Comparison of ENCODE assay signal across 21 mouse cellular contexts in genomic region chr11:98582030-98582388, GRCm38 (mm10). TPM values are rescaled to one million over a fixed set of nuclear protein-coding genes. Genes with fewer than 3 reads are reported as not detected.
DNase-seq lines count a peak whose midpoint lies in the region; ATAC-seq lines count a peak whose summit lies in the region.
"Had no signal": no experiment of that assay in that cellular context is flagged by ENCODE, and none has a peak within 500 bp of the region (broad histone marks: within the 10 kb centered on the region; RNA-seq: fewer than 3 reads in every experiment).

No protein-coding gene starts in this region.

- H3K4me3 ChIP-seq in heart, embryonic 10.5 days, result peak overlapping the region; percentile 19
- H3K4me3 ChIP-seq in midbrain, embryonic 10.5 days, result 0 out of 2 replicates have a peak overlapping the region, but pooled peaks have one; percentile 10
- H3K4me3 ChIP-seq in midbrain, embryonic 14.5 days (replicated peaks; ENCODE audit: low read depth, low read length), result no peak overlapping the region
- H3K4me3 ChIP-seq: embryonic facial prominence, embryonic 12.5 days; hindbrain, embryonic 15.5 days had no signal

- no peak overlapping the region for H3K9ac ChIP-seq in midbrain, embryonic 14.5 days (replicated peaks; ENCODE audit: low read length)
- H3K9ac ChIP-seq: embryonic facial prominence, embryonic 12.5 days; hindbrain, embryonic 15.5 days had no signal

- DNase-seq in heart, embryonic 10.5 days (ENCODE audit: low spot score), result no peak
- no peak for DNase-seq in heart, adult 11 months
- no peak for DNase-seq in midbrain, embryonic 10.5 days (ENCODE audit: low spot score)
- no peak for DNase-seq in midbrain, embryonic 14.5 days
- DNase-seq in kidney, adult 8-10 months, result no peak
- DNase-seq in gastrocnemius, postnatal 25 days, result no peak
- DNase-seq: adrenal gland, adult 8-10 months; cerebellum, postnatal 14 days; gastrocnemius, postnatal 10 days; thymus, postnatal 4 days had no signal

- no peak for ATAC-seq in midbrain, embryonic 14.5 days (ENCODE audit: low FRiP score, low TSS enrichment)
- peak; percentile 17 for ATAC-seq in erythroblast, adult 5-6 weeks (replicated peaks; ENCODE audit: low FRiP score, poor library complexity, severe bottlenecking)
- ATAC-seq in megakaryocyte progenitor cell, adult 5-6 weeks (replicated peaks; ENCODE audit: poor library complexity), result peak; percentile 25
- ATAC-seq: forebrain, embryonic 16.5 days had no signal

- H3K4me1 ChIP-seq in heart, embryonic 10.5 days, result peaks cover 70% of the 10 kb centered on the region
- peaks cover 40% of the 10 kb centered on the region for H3K4me1 ChIP-seq in midbrain, embryonic 10.5 days
- H3K4me1 ChIP-seq in midbrain, embryonic 14.5 days (ENCODE audit: control insufficient read depth, insufficient read depth, low read length), result peaks cover 14% of the 10 kb centered on the region

- no peak overlapping the region for H3K4me2 ChIP-seq in midbrain, embryonic 14.5 days (ENCODE audit: low read length)
- H3K4me2 ChIP-seq: embryonic facial prominence, embryonic 12.5 days; hindbrain, embryonic 15.5 days had no signal

- H3K27ac ChIP-seq in heart, embryonic 10.5 days, result peak overlapping the region; percentile 81
- H3K27ac ChIP-seq in midbrain, embryonic 10.5 days (replicated peaks), result peak overlapping the region; percentile 52; the same call in 1 of the 2 replicates
- no peak overlapping the region for H3K27ac ChIP-seq in midbrain, embryonic 14.5 days (replicated peaks; ENCODE audit: low read depth, low read length)
- H3K27ac ChIP-seq: embryonic facial prominence, embryonic 12.5 days; hindbrain, embryonic 15.5 days; macrophage had no signal

- H3K36me3 ChIP-seq in heart, embryonic 10.5 days, result peaks cover 44% of the 10 kb centered on the region
- H3K36me3 ChIP-seq in midbrain, embryonic 10.5 days, result peaks cover 46% of the 10 kb centered on the region
- H3K36me3 ChIP-seq in midbrain, embryonic 14.5 days (ENCODE audit: control insufficient read depth, insufficient read depth, low read length), result peaks cover 34% of the 10 kb centered on the region

- no peaks in the 10 kb centered on the region for H3K9me3 ChIP-seq in heart, embryonic 10.5 days
- no peaks in the 10 kb centered on the region for H3K9me3 ChIP-seq in midbrain, embryonic 10.5 days (replicated peaks)
- H3K9me3 ChIP-seq in midbrain, embryonic 14.5 days (ENCODE audit: control insufficient read depth, low read length), result no peaks in the 10 kb centered on the region
- H3K9me3 ChIP-seq: embryonic facial prominence, embryonic 12.5 days; hindbrain, embryonic 15.5 days had no signal

- no peaks in the 10 kb centered on the region for H3K27me3 ChIP-seq in heart, embryonic 10.5 days (ENCODE audit: insufficient read depth, poor library complexity, severe bottlenecking)
- H3K27me3 ChIP-seq in midbrain, embryonic 10.5 days (ENCODE audit: low read depth, poor library complexity, severe bottlenecking), result no peaks in the 10 kb centered on the region
- no peaks in the 10 kb centered on the region for H3K27me3 ChIP-seq in midbrain, embryonic 14.5 days (ENCODE audit: control insufficient read depth, insufficient read depth, low read length)
- H3K27me3 ChIP-seq: embryonic facial prominence, embryonic 12.5 days; hindbrain, embryonic 15.5 days had no signal

- WGBS in heart, embryonic 10.5 days, result 78% methylated on average over 8 of the region's 8 CpGs
- 77% methylated on average over 8 of the region's 8 CpGs for WGBS in midbrain, embryonic 10.5 days
- 81% methylated on average over 8 of the region's 8 CpGs for WGBS in midbrain, embryonic 14.5 days

RNA-seq across cellular contexts. Expression of gene Ormdl3, which starts 5.2 kb away (rescaled TPM):
- 56.1 and 61.0 TPM in 2 replicates for polyA plus RNA-seq in heart, embryonic 10.5 days (2016; fragmentation: Nextera tagmentation; extraction: Ambion mirVana)
- polyA plus RNA-seq in midbrain, embryonic 10.5 days (2016; fragmentation: Nextera tagmentation; extraction: Ambion mirVana), result 65.8 and 81.0 TPM in 2 replicates
- polyA plus RNA-seq in midbrain, embryonic 14.5 days (2014; fragmentation: Nextera tagmentation; extraction: Ambion mirVana), result 17.1 and 53.4 TPM in 2 replicates
- 20.5 and 31.9 TPM in 2 replicates for total RNA-seq in erythroblast, adult 5-6 weeks (2015; ENCODE audit: low replicate concordance)
- total RNA-seq in erythroblast, adult 5-6 weeks (2017; ENCODE audit: low replicate concordance), result 37.9 and 51.6 TPM in 2 replicates
- 5.5 and 7.7 TPM in 2 replicates for total RNA-seq in megakaryocyte progenitor cell, adult 5-6 weeks (2015)
- 7.2 and 10.6 TPM in 2 replicates for total RNA-seq in megakaryocyte progenitor cell, adult 5-6 weeks (2017)
- total RNA-seq in gastrocnemius, postnatal 25 days (2021), result 10 to 100 TPM; 19.9 to 28.2 TPM

RNA-seq across cellular contexts. Expression of gene Lrrc3c, which starts 16.1 kb away (rescaled TPM):
- polyA plus RNA-seq in heart, embryonic 10.5 days (2016; fragmentation: Nextera tagmentation; extraction: Ambion mirVana), result not detected in 2 replicates
- polyA plus RNA-seq in midbrain, embryonic 10.5 days (2016; fragmentation: Nextera tagmentation; extraction: Ambion mirVana), result not detected in 2 replicates
- not detected in 2 replicates for polyA plus RNA-seq in midbrain, embryonic 14.5 days (2014; fragmentation: Nextera tagmentation; extraction: Ambion mirVana)
- total RNA-seq in erythroblast, adult 5-6 weeks (2015; ENCODE audit: low replicate concordance), result not detected in 2 replicates
- total RNA-seq in erythroblast, adult 5-6 weeks (2017; ENCODE audit: low replicate concordance), result not detected in 2 replicates
- total RNA-seq in megakaryocyte progenitor cell, adult 5-6 weeks (2015), result not detected in 2 replicates
- total RNA-seq in megakaryocyte progenitor cell, adult 5-6 weeks (2017), result not detected in 2 replicates
- total RNA-seq in gastrocnemius, postnatal 25 days (2021), result not detected
- total RNA-seq: adrenal gland, adult 8-10 months; gastrocnemius, postnatal 10 days; left cerebral cortex, adult 8-10 months; liver, adult 2 months had no signal
- polyA plus RNA-seq: embryonic facial prominence, embryonic 12.5 days; forebrain, embryonic 16.5 days; heart, embryonic 16.5 days; hindbrain, embryonic 15.5 days; kidney, embryonic 14.5 days; liver, adult 2 months; macrophage; stomach, embryonic 16.5 days had no signal

RNA-seq across cellular contexts. Expression of gene Zpbp2, which starts 31.1 kb away (rescaled TPM):
- 0.21 and 0.65 TPM in 2 replicates for polyA plus RNA-seq in heart, embryonic 10.5 days (2016; fragmentation: Nextera tagmentation; extraction: Ambion mirVana)
- 0.11 and 0.32 TPM in 2 replicates for polyA plus RNA-seq in midbrain, embryonic 10.5 days (2016; fragmentation: Nextera tagmentation; extraction: Ambion mirVana)
- not detected in 2 replicates for polyA plus RNA-seq in midbrain, embryonic 14.5 days (2014; fragmentation: Nextera tagmentation; extraction: Ambion mirVana)
- total RNA-seq in erythroblast, adult 5-6 weeks (2015; ENCODE audit: low replicate concordance), result not detected in 2 replicates
- total RNA-seq in erythroblast, adult 5-6 weeks (2017; ENCODE audit: low replicate concordance), result 4.6 TPM in 1 of 2 replicates, not detected in the other
- total RNA-seq in megakaryocyte progenitor cell, adult 5-6 weeks (2015), result 0.17 TPM in 1 of 2 replicates, not detected in the other
- 0.10 TPM in 1 of 2 replicates, not detected in the other for total RNA-seq in megakaryocyte progenitor cell, adult 5-6 weeks (2017)
- total RNA-seq in gastrocnemius, postnatal 25 days (2021), result not detected
- total RNA-seq: gastrocnemius, postnatal 10 days; left cerebral cortex, adult 8-10 months had no signal
- polyA plus RNA-seq: embryonic facial prominence, embryonic 12.5 days; forebrain, embryonic 16.5 days; liver, adult 2 months; macrophage had no signal

RNA-seq across cellular contexts. Expression of gene Ikzf3, which starts 36.2 kb away (rescaled TPM):
- 0.04 and 0.22 TPM in 2 replicates for polyA plus RNA-seq in heart, embryonic 10.5 days (2016; fragmentation: Nextera tagmentation; extraction: Ambion mirVana)
- polyA plus RNA-seq in midbrain, embryonic 10.5 days (2016; fragmentation: Nextera tagmentation; extraction: Ambion mirVana), result 0.02 and 0.06 TPM in 2 replicates
- 0.05 TPM in 1 of 2 replicates, not detected in the other for polyA plus RNA-seq in midbrain, embryonic 14.5 days (2014; fragmentation: Nextera tagmentation; extraction: Ambion mirVana)
- 2.7 and 3.1 TPM in 2 replicates for total RNA-seq in erythroblast, adult 5-6 weeks (2015; ENCODE audit: low replicate concordance)
- 1.4 and 2.6 TPM in 2 replicates for total RNA-seq in erythroblast, adult 5-6 weeks (2017; ENCODE audit: low replicate concordance)
- total RNA-seq in megakaryocyte progenitor cell, adult 5-6 weeks (2015), result 1.2 TPM in 2 replicates
- total RNA-seq in megakaryocyte progenitor cell, adult 5-6 weeks (2017), result 0.17 and 0.44 TPM in 2 replicates
- under 1 TPM in 1 of 2 experiments, not detected in 1; 0.15 TPM for total RNA-seq in gastrocnemius, postnatal 25 days (2021)
- polyA plus RNA-seq: forebrain, embryonic 16.5 days; hindbrain, embryonic 15.5 days had no signal

RNA-seq across cellular contexts. Expression of gene Gm12355, which starts 43.5 kb away (rescaled TPM):
- 0.71 and 1.0 TPM in 2 replicates for polyA plus RNA-seq in heart, embryonic 10.5 days (2016; fragmentation: Nextera tagmentation; extraction: Ambion mirVana)
- polyA plus RNA-seq in midbrain, embryonic 10.5 days (2016; fragmentation: Nextera tagmentation; extraction: Ambion mirVana), result 1.4 and 2.1 TPM in 2 replicates
- 0.71 and 1.4 TPM in 2 replicates for polyA plus RNA-seq in midbrain, embryonic 14.5 days (2014; fragmentation: Nextera tagmentation; extraction: Ambion mirVana)
- 1.0 and 2.5 TPM in 2 replicates for total RNA-seq in erythroblast, adult 5-6 weeks (2015; ENCODE audit: low replicate concordance)
- total RNA-seq in erythroblast, adult 5-6 weeks (2017; ENCODE audit: low replicate concordance), result 0.60 and 1.1 TPM in 2 replicates
- total RNA-seq in megakaryocyte progenitor cell, adult 5-6 weeks (2015), result 9.7 and 12.5 TPM in 2 replicates
- total RNA-seq in megakaryocyte progenitor cell, adult 5-6 weeks (2017), result 3.2 and 5.2 TPM in 2 replicates
- 1 to 10 TPM; 3.1 to 6.4 TPM for total RNA-seq in gastrocnemius, postnatal 25 days (2021)
- total RNA-seq: liver, adult 2 months had no signal
- polyA plus RNA-seq: liver, adult 2 months; macrophage had no signal
